Mouse (Mus musculus): ENCODE data around the gene Galnt10. TPM values are rescaled to one million over a fixed set of nuclear protein-coding genes. Genes with fewer than 3 reads are reported as not detected.

Galnt10 gene
- polyA plus RNA-seq, 1 experiment: 27.2 TPM

DNA sequence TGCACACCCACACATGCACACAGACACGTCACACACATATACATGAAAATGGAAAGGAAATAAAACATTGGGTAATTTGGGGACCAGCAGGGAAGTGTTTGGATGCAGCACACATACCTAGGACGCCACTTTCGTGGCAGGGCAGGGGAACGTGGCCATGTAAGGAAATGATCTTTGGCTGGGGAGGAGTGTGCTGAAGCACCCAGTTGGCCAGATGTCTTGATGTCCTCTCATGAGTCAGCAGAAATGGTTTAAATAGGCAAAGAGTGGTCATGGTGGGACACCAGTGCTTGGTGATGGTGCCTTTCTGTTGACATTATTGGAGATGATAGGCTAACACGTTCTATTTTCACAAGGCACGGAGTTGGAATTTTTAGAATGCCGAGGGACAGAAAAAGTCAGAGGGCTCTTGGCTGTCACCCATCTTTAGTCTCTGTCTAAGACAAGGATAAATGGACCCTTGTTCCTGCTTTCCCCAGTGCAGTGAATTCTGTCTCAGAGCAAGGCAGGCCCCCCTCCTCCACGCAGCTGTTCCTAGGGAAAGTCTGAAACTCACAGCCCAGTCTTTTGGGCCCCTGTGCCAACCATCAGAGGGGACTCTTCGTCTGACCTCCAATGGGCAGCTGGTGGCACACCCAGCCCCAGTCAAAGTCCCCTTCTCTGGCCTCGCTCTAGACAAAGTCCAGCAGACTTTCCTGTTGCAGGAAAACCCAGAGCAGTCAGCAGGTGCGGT lies 56.1 kb downstream of the Galnt10 start:
- Histone ChIP-seq H3K36me3 (ENCODE audit: control insufficient read depth, insufficient read depth) (no peaks in the 10 kb centered on the region), H3K4me3 (no peak overlapping the region), H3K79me2 (ENCODE audit: control insufficient read depth, insufficient read depth) (no peaks in the 10 kb centered on the region), H3K4me2 (ENCODE audit: low read depth) (no peak overlapping the region), H3ac (ENCODE audit: control insufficient read depth, insufficient read length) (no peak overlapping the region), H3K27me3 (ENCODE audit: control insufficient read depth, insufficient read depth, insufficient read length) (no peaks in the 10 kb centered on the region)
- TF ChIP-seq TCF3 (IDR thresholded peaks at IDR 0.05; ENCODE audit: insufficient read length, low read depth): no peak
- peak in 2 of 3 experiments; percentile 42 to 81 for TF ChIP-seq MYOG (IDR thresholded peaks at IDR 0.05; ENCODE audit: control insufficient read depth in 1 of 3, insufficient read depth in 1 of 3, insufficient read length in 2 of 3, low read depth in 2 of 3)
- no peak for TF ChIP-seq REST (IDR thresholded peaks at IDR 0.05; ENCODE audit: insufficient read depth, insufficient read length)
- TF ChIP-seq MYOD1 (IDR thresholded peaks at IDR 0.05; ENCODE audit: control insufficient read depth in 1 of 3, insufficient read length in 2 of 3, low read depth in 2 of 3): peak in 2 of 3 experiments; percentile 51 to 60
- peak; percentile 18 for TF ChIP-seq SRF (IDR thresholded peaks at IDR 0.05; ENCODE audit: control insufficient read depth, insufficient read length, low read depth)

DNA sequence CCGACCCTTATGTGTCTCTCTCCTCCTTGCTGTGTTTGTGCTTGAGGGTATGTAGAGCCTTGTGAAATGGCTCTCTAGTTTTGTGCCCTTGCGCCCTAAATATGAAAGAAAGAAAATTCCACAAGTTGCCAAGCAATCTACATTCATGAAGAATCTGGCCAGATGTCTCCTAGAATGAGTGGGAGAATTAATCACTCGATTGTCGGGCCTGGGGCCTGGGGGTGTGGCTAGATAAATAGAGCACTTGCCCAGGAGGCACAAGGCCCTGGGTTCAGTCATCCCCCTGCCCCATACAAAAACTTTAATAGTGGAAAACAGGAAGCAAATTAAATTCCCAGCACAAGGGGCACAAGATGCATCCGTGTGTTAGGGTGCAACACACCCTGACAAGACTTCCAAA lies 56.7 kb downstream of the Galnt10 start:
- no peak overlapping the region for H3ac ChIP-seq (ENCODE audit: control insufficient read depth, insufficient read length)
- TF ChIP-seq TCF3 (IDR thresholded peaks at IDR 0.05; ENCODE audit: insufficient read length, low read depth) (no peak), REST (IDR thresholded peaks at IDR 0.05; ENCODE audit: insufficient read depth, insufficient read length) (no peak)
- H3K79me2 ChIP-seq (ENCODE audit: control insufficient read depth, insufficient read depth): no peaks in the 10 kb centered on the region
- H3K4me3 ChIP-seq: no peak overlapping the region
- H3K4me2 ChIP-seq (ENCODE audit: low read depth): no peak overlapping the region
- no peaks in the 10 kb centered on the region for H3K36me3 ChIP-seq (ENCODE audit: control insufficient read depth, insufficient read depth)
- H3K27me3 ChIP-seq (ENCODE audit: control insufficient read depth, insufficient read depth, insufficient read length): no peaks in the 10 kb centered on the region

- Histone ChIP-seq H3ac (ENCODE audit: control insufficient read depth, insufficient read length) (no peak overlapping the region), H3K79me2 (ENCODE audit: control insufficient read depth, insufficient read depth) (no peaks in the 10 kb centered on the region), H3K4me2 (ENCODE audit: low read depth) (no peak overlapping the region), H3K4me3 (no peak overlapping the region), H3K36me3 (ENCODE audit: control insufficient read depth, insufficient read depth) (no peaks in the 10 kb centered on the region), H3K27me3 (ENCODE audit: control insufficient read depth, insufficient read depth, insufficient read length) (no peaks in the 10 kb centered on the region)
- TF ChIP-seq E2F4 (IDR thresholded peaks at IDR 0.05; ENCODE audit: insufficient read depth): no peak
- TF ChIP-seq MAX (IDR thresholded peaks at IDR 0.05; ENCODE audit: low read depth): no peak
- no peak for TF ChIP-seq REST (IDR thresholded peaks at IDR 0.05; ENCODE audit: insufficient read depth, insufficient read length)
- no peak for TF ChIP-seq MYOD1 (IDR thresholded peaks at IDR 0.05; ENCODE audit: control insufficient read depth in 1 of 3, insufficient read length in 2 of 3, low read depth in 2 of 3)
- TF ChIP-seq SRF (IDR thresholded peaks at IDR 0.05; ENCODE audit: control insufficient read depth, insufficient read length, low read depth): no peak
- no peak for TF ChIP-seq POLR2A (IDR thresholded peaks at IDR 0.05; ENCODE audit: insufficient read length, low read depth)
- no peak for TF ChIP-seq POLR2AphosphoS2 (IDR thresholded peaks at IDR 0.05; ENCODE audit: insufficient read length, low read depth)
- TF ChIP-seq CEBPB (IDR thresholded peaks at IDR 0.05; ENCODE audit: insufficient read depth, poor library complexity, severe bottlenecking): no peak
- no peak for TF ChIP-seq TCF12 (IDR thresholded peaks at IDR 0.05; ENCODE audit: insufficient read depth, poor library complexity, severe bottlenecking)
- no peak for TF ChIP-seq USF1 (IDR thresholded peaks at IDR 0.05; ENCODE audit: low read depth)
- no peak for TF ChIP-seq TCF3 (IDR thresholded peaks at IDR 0.05; ENCODE audit: insufficient read length, low read depth)
- TF ChIP-seq MYOG (IDR thresholded peaks at IDR 0.05; ENCODE audit: control insufficient read depth in 1 of 3, insufficient read depth in 1 of 3, insufficient read length in 2 of 3, low read depth in 2 of 3): no peak
Measured at GRCm38 (mm10) chr11:57706620-57707019, 61.4 kb downstream of the Galnt10 start.

GRCm38 (mm10) chr11:57707114-57707798 lies 62.0 kb downstream of the Galnt10 start:
- Histone ChIP-seq H3K79me2 (ENCODE audit: control insufficient read depth, insufficient read depth) (no peaks in the 10 kb centered on the region), H3K36me3 (ENCODE audit: control insufficient read depth, insufficient read depth) (no peaks in the 10 kb centered on the region), H3K27me3 (ENCODE audit: control insufficient read depth, insufficient read depth, insufficient read length) (no peaks in the 10 kb centered on the region), H3K4me3 (no peak overlapping the region), H3K4me2 (ENCODE audit: low read depth) (peak overlapping the region; percentile 5), H3ac (ENCODE audit: control insufficient read depth, insufficient read length) (no peak overlapping the region)
- TF ChIP-seq TCF3 (IDR thresholded peaks at IDR 0.05; ENCODE audit: insufficient read length, low read depth) (peak; percentile 23), MYOG (IDR thresholded peaks at IDR 0.05; ENCODE audit: control insufficient read depth in 1 of 3, insufficient read depth in 1 of 3, insufficient read length in 2 of 3, low read depth in 2 of 3) (peak; percentile 42 to 90 (median 74)), E2F4 (IDR thresholded peaks at IDR 0.05; ENCODE audit: insufficient read depth) (no peak), TCF12 (IDR thresholded peaks at IDR 0.05; ENCODE audit: insufficient read depth, poor library complexity, severe bottlenecking) (peak; percentile 44), MYOD1 (IDR thresholded peaks at IDR 0.05; ENCODE audit: control insufficient read depth in 1 of 3, insufficient read length in 2 of 3, low read depth in 2 of 3) (peak; percentile 70 to 88 (median 85))

All from myocyte (in vitro differentiated cells).